Mouse (Mus musculus): ENCODE measurements around the gene Dglucy. TPM values are rescaled to one million over a fixed set of nuclear protein-coding genes. Genes with fewer than 3 reads are reported as not detected.

The Dglucy gene
- polyA plus RNA-seq, 1 experiment = 18.9 TPM

GRCm38 (mm10) chr12:100936116-100936515, 157.3 kb downstream of the Dglucy start:
- no peak overlapping the region for H3K4me3 ChIP-seq (ENCODE audit: insufficient read depth, low read depth, low read length)
- peaks cover 13% of the 10 kb centered on the region for H3K4me1 ChIP-seq (ENCODE audit: control insufficient read depth, insufficient read depth, insufficient read length, low read length)
- no peak overlapping the region; the same call in 1 of the 2 replicates for H3K27ac ChIP-seq (replicated peaks; ENCODE audit: low read depth, low read length)

- H3K27ac ChIP-seq (replicated peaks; ENCODE audit: low read depth, low read length) = peak overlapping the region; percentile 69
- peaks cover 13% of the 10 kb centered on the region for H3K4me1 ChIP-seq (ENCODE audit: control insufficient read depth, insufficient read depth, insufficient read length, low read length)
These were observed 157.9 kb downstream of the Dglucy start for GRCm38 (mm10) chr12:100936737-100937136.

GRCm38 (mm10) chr12:100937441-100938360, 158.8 kb downstream of the Dglucy start:
- peak overlapping the region; percentile 6; the same call in 1 of the 2 replicates for H3K4me3 ChIP-seq (ENCODE audit: insufficient read depth, low read depth, low read length)
- H3K27ac ChIP-seq (replicated peaks; ENCODE audit: low read depth, low read length) = peak overlapping the region; percentile 79
- H3K4me1 ChIP-seq (ENCODE audit: control insufficient read depth, insufficient read depth, insufficient read length, low read length) = peaks cover 15% of the 10 kb centered on the region

More at GRCm38 (mm10) chr12:100936737-100937136, 157.9 kb downstream of the Dglucy start:
- H3K4me3 ChIP-seq (ENCODE audit: insufficient read depth, low read depth, low read length) = no peak overlapping the region

- H3K4me3 ChIP-seq (ENCODE audit: insufficient read depth, low read depth, low read length) = no peak overlapping the region
- peaks cover 15% of the 10 kb centered on the region for H3K4me1 ChIP-seq (ENCODE audit: control insufficient read depth, insufficient read depth, insufficient read length, low read length)
- H3K27ac ChIP-seq (replicated peaks; ENCODE audit: low read depth, low read length) = no peak overlapping the region; the same call in 1 of the 2 replicates
These were observed 162.5 kb downstream of the Dglucy start for GRCm38 (mm10) chr12:100941361-100941760.

- Histone ChIP-seq H3K4me1 (ENCODE audit: control insufficient read depth, insufficient read depth, insufficient read length, low read length) (peaks cover 29% of the 10 kb centered on the region), H3K4me3 (ENCODE audit: insufficient read depth, low read depth, low read length) (no peak overlapping the region), H3K27ac (replicated peaks; ENCODE audit: low read depth, low read length) (no peak overlapping the region)
These were observed 164.3 kb downstream of the Dglucy start for GRCm38 (mm10) chr12:100943146-100943545.

GRCm38 (mm10) chr12:100944921-100945336, 166.1 kb downstream of the Dglucy start:
- Histone ChIP-seq H3K4me1 (ENCODE audit: control insufficient read depth, insufficient read depth, insufficient read length, low read length) (peaks cover 25% of the 10 kb centered on the region), H3K27ac (replicated peaks; ENCODE audit: low read depth, low read length) (no peak overlapping the region), H3K4me3 (ENCODE audit: insufficient read depth, low read depth, low read length) (no peak overlapping the region)

GRCm38 (mm10) chr12:100945501-100945900, 166.6 kb downstream of the Dglucy start:
- H3K4me1 ChIP-seq (ENCODE audit: control insufficient read depth, insufficient read depth, insufficient read length, low read length) = peaks cover 26% of the 10 kb centered on the region
- no peak overlapping the region for H3K27ac ChIP-seq (replicated peaks; ENCODE audit: low read depth, low read length)
- no peak overlapping the region for H3K4me3 ChIP-seq (ENCODE audit: insufficient read depth, low read depth, low read length)

- Histone ChIP-seq H3K4me3 (ENCODE audit: insufficient read depth, low read depth, low read length) (no peak overlapping the region), H3K4me1 (ENCODE audit: control insufficient read depth, insufficient read depth, insufficient read length, low read length) (peaks cover 27% of the 10 kb centered on the region), H3K27ac (replicated peaks; ENCODE audit: low read depth, low read length) (no peak overlapping the region)
These were observed 167.1 kb downstream of the Dglucy start for GRCm38 (mm10) chr12:100945948-100946347.

Other genes starting within 250 kb of the Dglucy start
- gene Rps6ka5, start 52.1 kb upstream of the Dglucy start, polyA plus RNA-seq (2012; ENCODE audit: insufficient read depth, insufficient read length, missing spikeins) = 4.5 and 9.4 TPM in 2 replicates
- gene Gpr68, start 129.1 kb downstream of the Dglucy start, polyA plus RNA-seq (2012; ENCODE audit: insufficient read depth, insufficient read length, missing spikeins) = not detected in 2 replicates
- 2.2 and 4.0 TPM in 2 replicates for gene Ccdc88c, start 250.0 kb downstream of the Dglucy start, polyA plus RNA-seq (2012; ENCODE audit: insufficient read depth, insufficient read length, missing spikeins)